Comparison of ENCODE assay signal across 8 mouse cellular contexts in the genomic region with DNA sequence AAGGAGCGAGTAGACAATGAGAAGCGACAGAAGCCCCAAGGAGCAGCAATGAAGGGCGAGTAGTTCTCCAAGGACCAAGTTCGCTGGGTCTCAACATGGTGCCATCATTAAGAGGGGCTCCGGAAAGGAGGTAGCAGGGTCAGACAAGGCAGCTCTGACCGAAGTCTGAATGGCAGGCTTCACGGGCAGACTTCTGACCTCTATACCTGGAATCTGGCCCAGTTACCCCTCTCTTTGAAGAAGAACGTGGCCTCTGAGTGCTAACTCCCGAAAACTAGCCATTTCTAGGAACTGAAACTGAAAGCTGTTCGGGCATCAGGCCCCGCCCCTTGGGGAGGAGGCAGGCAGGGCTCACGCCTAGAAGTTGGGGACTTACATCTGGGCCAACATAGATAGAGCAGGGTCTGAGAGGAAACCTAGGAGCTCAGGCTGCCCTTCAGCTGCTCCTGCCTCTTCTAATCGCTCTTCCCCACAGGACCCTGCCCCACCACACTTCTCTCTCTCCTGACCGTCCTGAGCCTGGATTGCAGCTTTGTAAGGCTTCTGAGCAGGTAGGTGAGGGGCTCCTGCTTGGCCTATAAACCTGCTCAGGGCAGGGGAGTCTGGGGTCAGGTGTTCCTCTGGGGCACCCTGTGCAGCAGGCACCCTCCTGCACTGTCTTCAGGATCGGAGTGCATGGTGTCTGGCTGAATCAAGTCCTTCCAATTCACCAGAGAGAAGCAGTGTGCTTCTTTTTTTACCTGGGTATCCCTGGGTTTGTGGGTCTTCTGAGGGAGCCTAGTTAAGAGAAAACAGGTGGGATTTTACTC. TPM values are rescaled to one million over a fixed set of nuclear protein-coding genes. Genes with fewer than 3 reads are reported as not detected.
DNase-seq lines count a peak whose midpoint lies in the region; ATAC-seq lines count a peak whose summit lies in the region.
"Not testable (repeated sequence)": the region's sequence is repeated elsewhere in the genome, so short reads cannot be mapped to it uniquely, and the experiment has no call there.

A gene (plus strand): TSS at position 328 of the 809 bp plus-strand sequence.
A gene (plus strand): TSS at position 390 of the 809 bp plus-strand sequence.

- H3K36me3 ChIP-seq in forebrain, embryonic 16.5 days (ENCODE audit: control insufficient read depth, insufficient read depth); lung, embryonic 15.5 days; neural tube, embryonic 15.5 days: not testable (repeated sequence)

- H3K9me3 ChIP-seq in forebrain, embryonic 16.5 days (ENCODE audit: control insufficient read depth, low read length); lung, embryonic 15.5 days; neural tube, embryonic 15.5 days (replicated peaks): not testable (repeated sequence)

- H3K4me1 ChIP-seq in forebrain, embryonic 16.5 days (replicated peaks; ENCODE audit: control insufficient read depth, insufficient read depth, low read length); lung, embryonic 15.5 days; neural tube, embryonic 15.5 days: not testable (repeated sequence)

- 8% methylated on average over 14 of the region's 15 CpGs for WGBS in forebrain, embryonic 16.5 days
- WGBS in large intestine, adult 2 months: 2% methylated on average over 14 of the region's 15 CpGs
- whole genome bisulfite sequencing in lung, embryonic 15.5 days: 9% methylated on average over 14 of the region's 15 CpGs
- 5% methylated on average over 14 of the region's 15 CpGs for WGBS in neural tube, embryonic 15.5 days

- peak within 1 kb of the TSS; percentile 45 for H3K4me3 ChIP-seq in forebrain, embryonic 16.5 days (replicated peaks; ENCODE audit: low read length)
- peak within 1 kb of the TSS; percentile 72 for H3K4me3 ChIP-seq in lung, embryonic 15.5 days
- peak within 1 kb of the TSS; percentile 47 for H3K4me3 ChIP-seq in neural tube, embryonic 15.5 days (replicated peaks)

- not testable (repeated sequence) for H3K27me3 ChIP-seq in forebrain, embryonic 16.5 days (replicated peaks; ENCODE audit: control insufficient read depth, insufficient read depth, low read length); lung, embryonic 15.5 days; neural tube, embryonic 15.5 days (replicated peaks)

- H3K9ac ChIP-seq in forebrain, embryonic 16.5 days (replicated peaks; ENCODE audit: low read depth, low read length): peak within 1 kb of the TSS; percentile 35
- peak within 1 kb of the TSS; percentile 53 for H3K9ac ChIP-seq in lung, embryonic 15.5 days
- H3K9ac ChIP-seq in neural tube, embryonic 15.5 days (replicated peaks): peak within 1 kb of the TSS; percentile 45

- peak; percentile 69 for DNase-seq in c-Kit-positive CD71-positive TER-119-positive erythroid progenitor cells, embryonic 14.5 days (ENCODE audit: low spot score)
- DNase-seq in heart, postnatal 25 days (ENCODE audit: low spot score): peak; percentile 78
- DNase-seq in large intestine, adult 2 months (ENCODE audit: low read depth, low spot score): peak; percentile 70
- peak; percentile 87 for DNase-seq in testis, postnatal 10 days (ENCODE audit: low spot score)

- peak; percentile 93 for ATAC-seq in CD4-positive, CD25-positive, alpha-beta regulatory T cell, adult 4 months
- not testable (repeated sequence) for ATAC-seq in forebrain, embryonic 16.5 days; neural tube, embryonic 15.5 days (ENCODE audit: low FRiP score)
- ATAC-seq in lung, embryonic 15.5 days (ENCODE audit: borderline replicate concordance, extremely low read depth, low FRiP score, low TSS enrichment): peak; percentile 88

- H3K4me2 ChIP-seq in forebrain, embryonic 16.5 days (ENCODE audit: low read length): peak within 1 kb of the TSS; percentile 70
- H3K4me2 ChIP-seq in lung, embryonic 15.5 days: peak within 1 kb of the TSS; percentile 68
- H3K4me2 ChIP-seq in neural tube, embryonic 15.5 days: peak within 1 kb of the TSS; percentile 64

- intact Hi-C loops in heart, postnatal 25 days (cut with DNase I): not testable (repeated sequence)

- not testable (repeated sequence) for H3K27ac ChIP-seq in forebrain, embryonic 16.5 days (ENCODE audit: low read length)
- peak within 1 kb of the TSS; percentile 63 for H3K27ac ChIP-seq in lung, embryonic 15.5 days
- H3K27ac ChIP-seq in neural tube, embryonic 15.5 days (replicated peaks): peak within 1 kb of the TSS; percentile 58; the same call in 1 of the 2 replicates

RNA-seq across cellular contexts. Expression of the first gene that starts in this region (rescaled TPM):
- 100 to 1,000 TPM; 433 to 495 TPM for polyA plus RNA-seq in CD4-positive, CD25-positive, alpha-beta regulatory T cell, adult 4 months (2017; shearing (Covaris generic))
- polyA plus RNA-seq in forebrain, embryonic 16.5 days (2015; fragmentation: Nextera tagmentation; extraction: Ambion mirVana): 1.3 and 1.5 TPM in 2 replicates
- total RNA-seq in heart, postnatal 25 days (2021): 1 to 10 TPM; 6.4 TPM
- 41.9 and 47.9 TPM in 2 replicates for polyA plus RNA-seq in large intestine, adult 2 months (2012; rRNA removed)
- 4.9 and 5.2 TPM in 2 replicates for polyA plus RNA-seq in lung, embryonic 15.5 days (2015; fragmentation: Nextera tagmentation; extraction: Ambion mirVana)
- 2.4 and 8.2 TPM in 2 replicates for polyA plus RNA-seq in neural tube, embryonic 15.5 days (2015; fragmentation: Nextera tagmentation; extraction: Ambion mirVana)

RNA-seq across cellular contexts. Expression of the second gene that starts in this region (rescaled TPM):
- polyA plus RNA-seq in CD4-positive, CD25-positive, alpha-beta regulatory T cell, adult 4 months (2017; shearing (Covaris generic)): 10 to 100 TPM; 51.0 to 68.1 TPM
- 0.60 and 0.75 TPM in 2 replicates for polyA plus RNA-seq in forebrain, embryonic 16.5 days (2015; fragmentation: Nextera tagmentation; extraction: Ambion mirVana)
- 10 to 100 TPM in 1 of 2 experiments, 1 to 10 TPM in 1; 9.3 to 10.7 TPM for total RNA-seq in heart, postnatal 25 days (2021)
- polyA plus RNA-seq in large intestine, adult 2 months (2012; rRNA removed): 29.1 TPM in 2 replicates
- 2.3 and 2.4 TPM in 2 replicates for polyA plus RNA-seq in lung, embryonic 15.5 days (2015; fragmentation: Nextera tagmentation; extraction: Ambion mirVana)
- 1.3 and 3.4 TPM in 2 replicates for polyA plus RNA-seq in neural tube, embryonic 15.5 days (2015; fragmentation: Nextera tagmentation; extraction: Ambion mirVana)
